Mouse (Mus musculus): Measurements from ENCODE around the gene Ptpn11. TPM values are rescaled to one million over a fixed set of nuclear protein-coding genes. Genes with fewer than 3 reads are reported as not detected.

The Ptpn11 gene
- polyA plus RNA-seq, 1 experiment = 90.6 TPM

DNA sequence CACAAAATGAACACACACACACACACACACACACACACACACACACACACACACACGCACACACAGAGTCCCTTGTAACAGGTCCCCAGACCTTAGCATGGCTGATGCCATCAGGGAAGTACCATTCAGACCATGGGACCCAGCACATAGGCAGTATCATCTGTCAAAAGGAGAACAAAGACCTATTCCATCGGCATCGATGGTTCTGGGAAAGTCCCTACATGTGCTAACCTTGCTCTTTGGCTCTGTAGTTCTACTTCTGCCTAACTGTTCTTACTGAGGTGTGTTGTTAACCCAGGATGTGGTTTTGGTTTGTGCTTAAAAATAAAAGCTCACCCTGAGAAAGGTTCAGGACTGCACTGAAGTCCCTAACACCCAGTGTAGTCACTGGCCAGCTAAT is 84.3 kb downstream of the Ptpn11 start:
- Histone ChIP-seq H3K4me3 (ENCODE audit: insufficient read depth, low read length) (no peak overlapping the region), H3K27ac (ENCODE audit: insufficient read depth, low read length) (no peak overlapping the region), H3K4me1 (ENCODE audit: control insufficient read depth, insufficient read depth, low read length) (no peaks in the 10 kb centered on the region)
- TF ChIP-seq POLR2A (IDR thresholded peaks at IDR 0.05; ENCODE audit: low read depth, low read length) (no peak), CTCF (IDR thresholded peaks at IDR 0.05; ENCODE audit: borderline replicate concordance, insufficient read depth, low read length) (no peak)

DNA sequence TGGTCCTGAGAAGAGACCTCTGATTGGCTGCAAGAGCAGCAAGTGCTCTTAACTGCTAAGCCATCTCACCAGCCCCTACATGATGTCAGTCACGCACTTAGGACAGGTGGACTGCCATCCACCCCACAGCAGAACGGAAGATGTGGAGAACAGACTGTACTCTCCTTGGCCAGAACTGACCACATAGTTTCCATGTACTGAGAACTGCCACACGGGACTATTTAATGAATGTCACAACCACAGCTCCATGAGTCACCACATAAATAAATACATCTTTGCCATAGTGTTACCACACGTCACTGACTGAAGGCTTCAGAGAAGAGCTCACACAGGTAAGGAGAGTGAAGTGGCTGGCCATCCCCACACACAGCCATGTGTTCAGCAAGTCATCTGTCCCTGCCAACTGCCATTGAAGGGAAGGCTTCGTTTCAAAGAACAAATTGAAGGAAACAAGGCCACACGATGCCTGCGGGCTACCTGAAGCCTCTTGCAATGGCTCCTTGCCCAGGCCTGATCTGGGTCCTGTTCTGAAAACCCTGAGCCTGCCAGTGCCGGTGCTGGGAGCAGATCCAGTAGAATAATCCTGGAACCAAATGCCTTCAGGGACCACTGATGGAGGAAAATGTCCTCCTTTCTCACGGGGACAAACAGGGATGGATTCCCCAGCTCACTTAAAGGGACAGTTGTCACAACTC is 90.2 kb downstream of the Ptpn11 start:
- TF ChIP-seq POLR2A (IDR thresholded peaks at IDR 0.05; ENCODE audit: low read depth, low read length) = no peak
- no peak for TF ChIP-seq CTCF (IDR thresholded peaks at IDR 0.05; ENCODE audit: borderline replicate concordance, insufficient read depth, low read length)
- H3K27ac ChIP-seq (ENCODE audit: insufficient read depth, low read length) = no peak overlapping the region
- H3K4me1 ChIP-seq (ENCODE audit: control insufficient read depth, insufficient read depth, low read length) = no peaks in the 10 kb centered on the region
- no peak overlapping the region for H3K4me3 ChIP-seq (ENCODE audit: insufficient read depth, low read length)

DNA sequence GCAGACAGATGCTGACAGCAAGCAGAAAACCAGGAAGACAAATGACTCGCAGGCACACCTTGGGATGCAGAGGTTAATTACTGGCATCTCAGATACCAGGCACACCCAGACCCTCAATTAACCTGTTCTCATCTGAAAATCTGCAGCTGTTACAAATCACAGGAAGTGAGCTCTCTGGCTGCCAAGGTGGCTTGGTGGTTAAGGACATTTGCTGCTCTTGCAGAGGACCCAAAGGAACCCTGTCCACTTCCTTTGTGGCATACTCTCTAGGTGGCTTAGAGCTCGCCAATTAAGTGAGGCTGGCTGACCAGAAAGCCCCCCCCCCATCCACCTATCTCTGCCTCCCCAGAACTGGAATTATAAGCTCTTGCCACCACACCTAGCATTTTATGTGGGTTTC is 91.1 kb downstream of the Ptpn11 start:
- TF ChIP-seq POLR2A (IDR thresholded peaks at IDR 0.05; ENCODE audit: low read depth, low read length) = no peak
- no peak for TF ChIP-seq CTCF (IDR thresholded peaks at IDR 0.05; ENCODE audit: borderline replicate concordance, insufficient read depth, low read length)
- Histone ChIP-seq H3K4me1 (ENCODE audit: control insufficient read depth, insufficient read depth, low read length) (no peaks in the 10 kb centered on the region), H3K27ac (ENCODE audit: insufficient read depth, low read length) (no peak overlapping the region), H3K4me3 (ENCODE audit: insufficient read depth, low read length) (no peak overlapping the region)

DNA sequence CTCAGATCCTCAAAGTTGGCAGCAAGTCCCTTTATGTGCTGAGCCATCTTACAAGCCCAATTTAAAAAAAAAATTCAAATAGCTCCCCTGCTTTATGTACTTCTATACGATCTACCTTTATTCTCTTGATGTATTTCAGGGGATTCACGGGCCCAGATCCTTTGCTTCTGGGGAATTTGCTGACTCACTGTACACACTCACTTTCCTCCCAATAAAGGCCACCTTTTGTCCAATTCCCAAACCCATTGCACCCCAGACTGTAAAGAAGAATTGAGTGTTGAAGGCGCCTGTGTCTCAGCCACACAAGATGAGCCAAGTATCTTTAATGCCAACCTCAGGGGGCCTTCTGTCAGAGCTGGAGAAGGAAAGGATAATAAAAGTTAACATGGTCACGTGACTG is 93.2 kb downstream of the Ptpn11 start:
- Histone ChIP-seq H3K4me3 (ENCODE audit: insufficient read depth, low read length) (no peak overlapping the region), H3K27ac (ENCODE audit: insufficient read depth, low read length) (no peak overlapping the region), H3K4me1 (ENCODE audit: control insufficient read depth, insufficient read depth, low read length) (no peaks in the 10 kb centered on the region)
- no peak for TF ChIP-seq CTCF (IDR thresholded peaks at IDR 0.05; ENCODE audit: borderline replicate concordance, insufficient read depth, low read length)
- TF ChIP-seq POLR2A (IDR thresholded peaks at IDR 0.05; ENCODE audit: low read depth, low read length) = no peak

DNA sequence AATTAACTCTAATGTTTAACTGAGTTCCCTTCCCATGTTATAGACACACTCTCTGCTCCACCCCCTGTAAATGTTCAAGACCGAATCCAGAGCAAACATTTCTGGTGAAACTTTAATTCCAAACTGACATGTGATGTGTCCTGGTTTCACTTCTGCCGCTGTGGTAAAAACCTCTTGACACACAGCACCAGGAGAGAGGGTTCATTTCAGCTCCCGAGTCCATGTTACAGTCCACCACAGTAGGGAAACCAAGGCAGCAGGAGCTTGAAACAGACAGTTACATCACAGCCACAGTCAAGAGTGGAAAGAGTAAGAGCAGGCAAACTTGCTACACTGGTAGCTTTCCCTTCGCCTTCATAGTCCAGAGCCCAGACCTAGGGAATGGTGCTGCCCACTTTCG is 94.5 kb downstream of the Ptpn11 start:
- Histone ChIP-seq H3K27ac (ENCODE audit: insufficient read depth, low read length) (no peak overlapping the region), H3K4me1 (ENCODE audit: control insufficient read depth, insufficient read depth, low read length) (no peaks in the 10 kb centered on the region), H3K4me3 (ENCODE audit: insufficient read depth, low read length) (no peak overlapping the region)
- no peak for TF ChIP-seq POLR2A (IDR thresholded peaks at IDR 0.05; ENCODE audit: low read depth, low read length)
- TF ChIP-seq CTCF (IDR thresholded peaks at IDR 0.05; ENCODE audit: borderline replicate concordance, insufficient read depth, low read length) = no peak

DNA sequence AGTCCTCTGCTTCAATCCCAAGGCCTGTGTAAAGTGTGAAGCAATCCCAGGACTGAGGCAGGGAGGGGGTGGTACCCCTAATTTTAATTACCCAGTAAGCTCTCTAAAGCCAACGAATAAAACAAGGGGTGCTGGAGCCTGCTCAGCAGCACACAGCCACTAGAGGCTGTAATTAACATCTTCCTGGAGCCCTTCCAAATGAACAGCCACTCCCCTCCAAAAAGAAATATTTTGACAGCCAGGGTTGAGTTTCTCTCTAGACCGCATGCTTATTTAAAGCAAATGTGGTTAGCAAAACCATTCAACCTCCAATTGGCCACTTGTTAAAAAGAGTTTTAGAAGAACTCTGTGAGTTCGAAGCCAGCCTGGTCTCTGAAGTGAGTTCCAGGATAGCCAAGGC is 97.9 kb downstream of the Ptpn11 start:
- Histone ChIP-seq H3K4me1 (ENCODE audit: control insufficient read depth, insufficient read depth, low read length) (no peaks in the 10 kb centered on the region), H3K4me3 (ENCODE audit: insufficient read depth, low read length) (no peak overlapping the region), H3K27ac (ENCODE audit: insufficient read depth, low read length) (no peak overlapping the region)
- no peak for TF ChIP-seq CTCF (IDR thresholded peaks at IDR 0.05; ENCODE audit: borderline replicate concordance, insufficient read depth, low read length)
- TF ChIP-seq POLR2A (IDR thresholded peaks at IDR 0.05; ENCODE audit: low read depth, low read length) = no peak

DNA sequence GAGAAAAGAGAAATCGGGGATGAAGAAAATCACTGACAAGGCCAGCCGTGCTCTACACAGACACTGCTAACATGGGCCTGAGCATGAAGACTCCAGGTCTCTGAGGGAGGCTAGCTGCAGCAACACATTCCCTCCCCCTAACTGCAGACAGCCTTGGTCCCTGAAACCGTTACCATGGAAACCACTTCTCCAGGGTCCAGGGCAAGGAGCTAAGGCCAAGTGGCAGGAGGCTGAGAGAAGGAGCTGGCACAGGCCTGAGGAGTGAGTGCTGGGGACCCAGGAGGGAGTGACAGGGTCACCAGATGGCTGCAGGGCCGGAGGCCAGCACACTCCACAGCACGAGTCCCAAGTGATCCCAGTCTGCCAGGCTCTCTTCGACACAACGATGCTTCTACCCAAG is 101.5 kb downstream of the Ptpn11 start:
- no peaks in the 10 kb centered on the region for H3K4me1 ChIP-seq (ENCODE audit: control insufficient read depth, insufficient read depth, low read length)
- TF ChIP-seq POLR2A (IDR thresholded peaks at IDR 0.05; ENCODE audit: low read depth, low read length) (no peak), CTCF (IDR thresholded peaks at IDR 0.05; ENCODE audit: borderline replicate concordance, insufficient read depth, low read length) (no peak)
- no peak overlapping the region for H3K27ac ChIP-seq (ENCODE audit: insufficient read depth, low read length)
- no peak overlapping the region for H3K4me3 ChIP-seq (ENCODE audit: insufficient read depth, low read length)

DNA sequence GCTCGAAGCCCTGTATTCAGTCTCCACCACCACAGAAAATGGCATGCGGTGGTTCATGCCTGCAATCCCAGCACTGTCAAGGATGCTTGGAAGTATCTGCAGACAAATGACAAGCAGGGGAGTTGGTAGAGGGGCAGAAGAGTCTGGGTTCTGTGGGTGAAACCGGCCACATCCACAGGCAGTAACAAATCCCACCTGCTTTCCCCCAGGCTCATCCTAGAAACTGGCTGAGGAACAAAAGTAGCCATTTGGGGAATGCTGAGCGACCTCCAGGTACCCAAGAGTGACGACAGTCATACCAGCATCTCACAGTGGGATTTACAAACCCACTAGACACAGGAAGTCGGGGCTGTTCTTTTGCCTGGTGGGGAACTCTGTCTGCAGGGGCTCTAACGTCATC is 103.5 kb downstream of the Ptpn11 start:
- Histone ChIP-seq H3K4me3 (ENCODE audit: insufficient read depth, low read length) (no peak overlapping the region), H3K4me1 (ENCODE audit: control insufficient read depth, insufficient read depth, low read length) (no peaks in the 10 kb centered on the region), H3K27ac (ENCODE audit: insufficient read depth, low read length) (no peak overlapping the region)
- TF ChIP-seq CTCF (IDR thresholded peaks at IDR 0.05; ENCODE audit: borderline replicate concordance, insufficient read depth, low read length) (no peak), POLR2A (IDR thresholded peaks at IDR 0.05; ENCODE audit: low read depth, low read length) (no peak)

DNA sequence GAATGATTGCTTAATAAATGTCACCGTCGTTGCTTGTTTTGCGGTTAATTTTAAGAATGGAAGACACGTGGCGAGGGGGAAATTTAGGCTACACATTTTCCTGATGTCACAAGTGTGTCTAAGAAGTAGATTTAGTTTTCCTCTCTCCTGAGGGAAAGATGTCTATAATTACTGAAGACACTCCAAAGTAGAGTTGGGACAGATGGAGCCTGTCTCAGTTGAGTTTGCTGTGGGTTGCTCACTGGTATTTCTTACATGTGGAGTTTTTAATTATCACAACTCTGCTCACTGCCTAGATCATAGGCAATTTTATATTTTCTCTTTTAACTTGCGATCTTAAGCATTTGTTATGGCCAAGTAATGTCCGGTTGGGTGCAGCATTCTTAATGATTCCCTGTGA is 108.6 kb downstream of the Ptpn11 start:
- no peak overlapping the region for H3K27ac ChIP-seq (ENCODE audit: insufficient read depth, low read length)
- TF ChIP-seq POLR2A (IDR thresholded peaks at IDR 0.05; ENCODE audit: low read depth, low read length) (no peak), CTCF (IDR thresholded peaks at IDR 0.05; ENCODE audit: borderline replicate concordance, insufficient read depth, low read length) (no peak)
- H3K4me1 ChIP-seq (ENCODE audit: control insufficient read depth, insufficient read depth, low read length) = no peaks in the 10 kb centered on the region
- H3K4me3 ChIP-seq (ENCODE audit: insufficient read depth, low read length) = no peak overlapping the region

DNA sequence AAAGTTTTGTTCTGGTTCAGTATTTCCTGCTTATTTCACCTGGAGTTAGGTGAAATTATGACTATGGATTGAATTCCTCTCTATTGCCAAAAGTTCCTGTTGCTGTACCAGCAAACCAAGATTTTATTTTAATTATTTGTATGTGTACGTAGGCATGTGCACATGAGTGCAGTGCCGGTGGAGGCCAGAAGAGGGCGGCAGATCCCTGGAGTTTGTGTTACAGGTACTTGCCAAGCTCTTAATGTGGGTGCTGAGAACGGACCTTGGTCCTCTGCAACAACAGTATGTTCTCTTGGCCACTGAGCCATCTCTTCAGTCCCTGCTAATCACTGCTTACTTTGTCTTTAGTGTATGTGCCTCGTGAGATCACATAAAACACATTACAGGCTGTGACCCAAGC is 109.4 kb downstream of the Ptpn11 start:
- no peak overlapping the region for H3K4me3 ChIP-seq (ENCODE audit: insufficient read depth, low read length)
- H3K27ac ChIP-seq (ENCODE audit: insufficient read depth, low read length) = no peak overlapping the region
- TF ChIP-seq POLR2A (IDR thresholded peaks at IDR 0.05; ENCODE audit: low read depth, low read length) = no peak
- no peak for TF ChIP-seq CTCF (IDR thresholded peaks at IDR 0.05; ENCODE audit: borderline replicate concordance, insufficient read depth, low read length)
- no peaks in the 10 kb centered on the region for H3K4me1 ChIP-seq (ENCODE audit: control insufficient read depth, insufficient read depth, low read length)

Other genes with a start within 250 kb of the Ptpn11 start
- not detected in 2 replicates for gene Rph3a, start 181.3 kb downstream of the Ptpn11 start, polyA plus RNA-seq (2011; ENCODE audit: insufficient read length, low read depth, missing spikeins)
- 1,069 and 1,098 TPM in 2 replicates for gene Rpl6, start 13.1 kb upstream of the Ptpn11 start, polyA plus RNA-seq (2011; ENCODE audit: insufficient read length, low read depth, missing spikeins)
- 17.2 and 18.0 TPM in 2 replicates for gene Hectd4, start 28.8 kb upstream of the Ptpn11 start, polyA plus RNA-seq (2011; ENCODE audit: insufficient read length, low read depth, missing spikeins)
- 34.5 and 36.1 TPM in 2 replicates for gene Trafd1, start 194.2 kb upstream of the Ptpn11 start, polyA plus RNA-seq (2011; ENCODE audit: insufficient read length, low read depth, missing spikeins)
- 24.6 and 34.4 TPM in 2 replicates for gene Naa25, start 206.5 kb upstream of the Ptpn11 start, polyA plus RNA-seq (2011; ENCODE audit: insufficient read length, low read depth, missing spikeins)

Measured in embryonic fibroblast, embryonic 13.5 days (primary cell).